ENCODE assay signal across 19 mouse cellular contexts in the genomic region with DNA sequence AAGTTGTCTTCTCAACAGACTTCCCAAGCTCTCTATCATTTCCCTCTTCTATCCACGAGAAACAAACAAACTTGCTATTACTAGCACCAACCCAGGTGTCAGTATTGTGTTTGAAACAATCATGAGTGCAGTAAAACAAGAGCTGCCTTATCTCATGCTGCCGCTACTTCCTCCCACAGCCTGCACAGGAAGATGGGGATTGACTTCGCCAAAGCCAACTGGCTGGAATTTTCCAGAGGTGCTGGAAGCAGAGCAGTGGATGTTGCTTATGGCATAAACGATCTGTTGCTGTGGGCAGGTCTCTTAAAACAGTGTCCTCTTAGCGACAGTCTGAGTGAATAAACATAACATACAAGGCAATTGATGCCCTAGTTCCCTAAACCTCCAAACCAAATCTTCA. TPM values are rescaled to one million over a fixed set of nuclear protein-coding genes. Genes with fewer than 3 reads are reported as not detected.
DNase-seq lines count a peak whose midpoint lies in the region; ATAC-seq and TF ChIP-seq lines count a peak whose summit lies in the region.
"Had no signal": no experiment of that assay in that cellular context is flagged by ENCODE, and none has a peak within 500 bp of the region (broad histone marks: within the 10 kb centered on the region; RNA-seq: fewer than 3 reads in every experiment).

No protein-coding gene starts in this region.

- no peak for ATAC-seq in megakaryocyte, adult 5-6 weeks (ENCODE audit: poor library complexity, severe bottlenecking)
- no peak for ATAC-seq in lung, postnatal 0 days
- no peak for ATAC-seq in hindbrain, embryonic 13.5 days (ENCODE audit: low FRiP score)
- ATAC-seq in midbrain, embryonic 16.5 days = no peak

- peak overlapping the region; percentile 69 for H3K4me3 ChIP-seq in megakaryocyte, embryonic 14.5 days (replicated peaks)
- no peak overlapping the region for H3K4me3 ChIP-seq in lung, postnatal 0 days (ENCODE audit: low read depth, low read length)
- H3K4me3 ChIP-seq in hindbrain, embryonic 13.5 days = no peak overlapping the region
- H3K4me3 ChIP-seq in midbrain, embryonic 16.5 days (ENCODE audit: low read depth, low read length) = no peak overlapping the region
- H3K4me3 ChIP-seq: hindbrain, embryonic 10.5 days; layer of hippocampus, adult 2 months; limb, embryonic 12.5 days; myocyte had no signal

- no peak overlapping the region for H3K9ac ChIP-seq in lung, postnatal 0 days (replicated peaks; ENCODE audit: low read depth)
- H3K9ac ChIP-seq in hindbrain, embryonic 13.5 days = no peak overlapping the region
- H3K9ac ChIP-seq in midbrain, embryonic 16.5 days (ENCODE audit: low read depth, low read length) = no peak overlapping the region
- H3K9ac ChIP-seq: limb, embryonic 12.5 days; liver, embryonic 14.5 days had no signal

- peaks cover 45% of the 10 kb centered on the region for H3K4me1 ChIP-seq in megakaryocyte, embryonic 14.5 days
- H3K4me1 ChIP-seq in lung, postnatal 0 days (ENCODE audit: insufficient read depth, low read depth, low read length) = no peaks in the 10 kb centered on the region
- H3K4me1 ChIP-seq in hindbrain, embryonic 13.5 days (replicated peaks) = no peaks in the 10 kb centered on the region
- no peaks in the 10 kb centered on the region for H3K4me1 ChIP-seq in midbrain, embryonic 16.5 days (ENCODE audit: control insufficient read depth, insufficient read depth, low read length)
- H3K4me1 ChIP-seq: hindbrain, embryonic 10.5 days; limb, embryonic 12.5 days had no signal

- H3K27ac ChIP-seq in lung, postnatal 0 days (ENCODE audit: low read length) = no peak overlapping the region
- H3K27ac ChIP-seq in hindbrain, embryonic 13.5 days = no peak overlapping the region
- H3K27ac ChIP-seq in midbrain, embryonic 16.5 days (ENCODE audit: low read length) = no peak overlapping the region
- H3K27ac ChIP-seq: hindbrain, embryonic 10.5 days; layer of hippocampus, adult 2 months; limb, embryonic 12.5 days; liver, embryonic 14.5 days; stomach, postnatal 0 days had no signal

- H3K27me3 ChIP-seq in megakaryocyte, embryonic 14.5 days (replicated peaks) = peaks cover 4% of the 10 kb centered on the region
- H3K27me3 ChIP-seq in lung, postnatal 0 days (replicated peaks; ENCODE audit: insufficient read depth, low read length) = no peaks in the 10 kb centered on the region
- H3K27me3 ChIP-seq in hindbrain, embryonic 13.5 days = peaks cover 12% of the 10 kb centered on the region; the same call in 1 of the 2 replicates
- H3K27me3 ChIP-seq in midbrain, embryonic 16.5 days (ENCODE audit: control insufficient read depth, insufficient read depth, low read depth, low read length) = no peaks in the 10 kb centered on the region

- peak; percentile 14 for DNase-seq in gastrocnemius, postnatal 25 days
- DNase-seq in gastrocnemius, adult 8-10 months (ENCODE audit: low spot score in 2 of 2) = no peak
- peak; percentile 34 for DNase-seq in lung, postnatal 0 days (ENCODE audit: low spot score)
- no peak for DNase-seq in right cerebral cortex, postnatal 14 days
- DNase-seq: cerebellum, adult 11 months; cerebellum, postnatal 36 days; gastrocnemius, postnatal 36 days; right cerebral cortex, adult 18-20 months had no signal

- no peak for TF ChIP-seq CTCF in lung, postnatal 0 days (IDR thresholded peaks at IDR 0.05)

- TF ChIP-seq EP300 in lung, postnatal 0 days (IDR thresholded peaks at IDR 0.05) = 0 out of 2 replicates have a peak, but pooled peaks have one; percentile 19

- no peaks in the 10 kb centered on the region for H3K9me3 ChIP-seq in megakaryocyte, embryonic 14.5 days
- no peaks in the 10 kb centered on the region for H3K9me3 ChIP-seq in lung, postnatal 0 days (ENCODE audit: low read length)
- no peaks in the 10 kb centered on the region for H3K9me3 ChIP-seq in hindbrain, embryonic 13.5 days
- H3K9me3 ChIP-seq in midbrain, embryonic 16.5 days (replicated peaks; ENCODE audit: control insufficient read depth, low read length, poor library complexity, severe bottlenecking) = no peaks in the 10 kb centered on the region
- H3K9me3 ChIP-seq: hindbrain, embryonic 10.5 days; limb, embryonic 12.5 days had no signal

- 29% methylated on average over 5 of the region's 5 CpGs for WGBS in lung, postnatal 0 days
- WGBS in hindbrain, embryonic 13.5 days = 70% methylated on average over 5 of the region's 5 CpGs
- WGBS in midbrain, embryonic 16.5 days = 67% methylated on average over 5 of the region's 5 CpGs

- no peak overlapping the region for H3K4me2 ChIP-seq in lung, postnatal 0 days (replicated peaks; ENCODE audit: low read depth, low read length)
- H3K4me2 ChIP-seq in hindbrain, embryonic 13.5 days = no peak overlapping the region
- no peak overlapping the region for H3K4me2 ChIP-seq in midbrain, embryonic 16.5 days (ENCODE audit: low read length)
- H3K4me2 ChIP-seq: limb, embryonic 12.5 days; midbrain, embryonic 11.5 days had no signal

- no peaks in the 10 kb centered on the region for H3K36me3 ChIP-seq in megakaryocyte, embryonic 14.5 days (replicated peaks; ENCODE audit: low read length)
- no peaks in the 10 kb centered on the region for H3K36me3 ChIP-seq in lung, postnatal 0 days (ENCODE audit: insufficient read depth, low read length)
- no peaks in the 10 kb centered on the region for H3K36me3 ChIP-seq in hindbrain, embryonic 13.5 days
- no peaks in the 10 kb centered on the region for H3K36me3 ChIP-seq in midbrain, embryonic 16.5 days (ENCODE audit: control insufficient read depth, insufficient read depth, low read length)
- H3K36me3 ChIP-seq: hindbrain, embryonic 10.5 days; limb, embryonic 12.5 days had no signal

RNA-seq across cellular contexts. Expression of a gene that starts 4.4 kb away (rescaled TPM):
- total RNA-seq in gastrocnemius, postnatal 25 days (2021) = 1 to 10 TPM; 2.8 to 3.1 TPM
- 1 to 10 TPM; 1.7 to 4.3 (median 2.0) TPM for total RNA-seq in gastrocnemius, adult 8-10 months (2022)
- polyA plus RNA-seq in megakaryocyte, embryonic 14.5 days (2012; ENCODE audit: insufficient read depth, low replicate concordance) = 1.9 TPM in 1 of 2 replicates, not detected in the other
- 21.0 and 21.8 TPM in 2 replicates for total RNA-seq in megakaryocyte, adult 5-6 weeks (2015)
- 17.0 TPM in 2 replicates for total RNA-seq in megakaryocyte, adult 5-6 weeks (2017)
- 22.3 and 24.4 TPM in 2 replicates for polyA plus RNA-seq in lung, postnatal 0 days (2015; fragmentation: Nextera tagmentation; extraction: Ambion mirVana)
- polyA plus RNA-seq in hindbrain, embryonic 13.5 days (2015; fragmentation: Nextera tagmentation; extraction: Ambion mirVana) = 36.9 and 37.1 TPM in 2 replicates
- polyA plus RNA-seq in midbrain, embryonic 16.5 days (2015; fragmentation: Nextera tagmentation; extraction: Ambion mirVana) = 30.7 and 32.0 TPM in 2 replicates

RNA-seq across cellular contexts. Expression of a gene that starts 6.8 kb away (rescaled TPM):
- total RNA-seq in gastrocnemius, postnatal 25 days (2021) = 10 to 100 TPM; 58.3 to 68.9 TPM
- 10 to 100 TPM; 72.9 to 76.0 (median 73.7) TPM for total RNA-seq in gastrocnemius, adult 8-10 months (2022)
- 23.7 and 66.1 TPM in 2 replicates for polyA plus RNA-seq in megakaryocyte, embryonic 14.5 days (2012; ENCODE audit: insufficient read depth, low replicate concordance)
- 60.0 and 65.6 TPM in 2 replicates for total RNA-seq in megakaryocyte, adult 5-6 weeks (2015)
- total RNA-seq in megakaryocyte, adult 5-6 weeks (2017) = 39.5 and 39.9 TPM in 2 replicates
- polyA plus RNA-seq in lung, postnatal 0 days (2015; fragmentation: Nextera tagmentation; extraction: Ambion mirVana) = 120 and 138 TPM in 2 replicates
- 164 and 168 TPM in 2 replicates for polyA plus RNA-seq in hindbrain, embryonic 13.5 days (2015; fragmentation: Nextera tagmentation; extraction: Ambion mirVana)
- 179 and 195 TPM in 2 replicates for polyA plus RNA-seq in midbrain, embryonic 16.5 days (2015; fragmentation: Nextera tagmentation; extraction: Ambion mirVana)

Comparison
In these comparisons a context has a peak if more than half of its experiments do, and no peak if none do; other contexts are left out.
1. DNase-seq: peak in gastrocnemius, postnatal 25 days (single experiment) and lung, postnatal 0 days (single experiment); none in gastrocnemius, adult 8-10 months (0 of 2) and right cerebral cortex, postnatal 14 days (single experiment).